Mouse (Mus musculus) stomach, embryonic 16.5 days (tissue): ENCODE results near the gene Hist1h2bg. TPM values are rescaled to one million over a fixed set of nuclear protein-coding genes. Genes with fewer than 3 reads are reported as not detected.
"Not testable (repeated sequence)": the region's sequence is repeated elsewhere in the genome, so short reads cannot be mapped to it uniquely, and the experiment has no call there.

Experiments
- ATAC-seq: fragments of 200-750 bp; cut with Nextera tagmentation; 2 replicates; pipeline ENCODE4 v1.8.0; 2017; ENCODE audit warnings: moderate number of reproducible peaks, moderate TSS enrichment; ENCODE audit not compliant: insufficient read depth, low FRiP score
- H3K27ac ChIP-seq: fragments of 300-500 bp; sonication (generic); 2 replicates; pipeline ENCODE4 v1.5.1; 2014; ENCODE audit warnings: low read length
- H3K27me3 ChIP-seq: fragments of 300-500 bp; sonication (generic); 2 replicates; pipeline ENCODE4 v1.6.1; 2014; ENCODE audit warnings: low read length, control low read depth, mixed read lengths; ENCODE audit not compliant: control insufficient read depth, insufficient read depth
- H3K36me3 ChIP-seq: fragments of 300-500 bp; sonication (generic); 2 replicates; pipeline ENCODE4 v1.6.1; 2014; ENCODE audit warnings: low read length; ENCODE audit not compliant: control insufficient read depth, insufficient read depth
- H3K4me1 ChIP-seq: fragments of 300-500 bp; sonication (generic); 2 replicates; pipeline ENCODE4 v1.6.1; 2014; ENCODE audit warnings: low read length, control low read depth, mixed read lengths; ENCODE audit not compliant: control insufficient read depth, insufficient read depth
- H3K4me2 ChIP-seq: fragments of 300-500 bp; sonication (generic); 2 replicates; pipeline ENCODE4 v1.6.1; 2014; ENCODE audit warnings: low read depth, low read length, mixed read lengths
- H3K4me3 ChIP-seq: fragments of 300-500 bp; sonication (generic); replicated peaks from 2 replicates; pipeline ENCODE4 v1.5.1; 2014; ENCODE audit warnings: mild to moderate bottlenecking, low read length
- H3K9ac ChIP-seq: fragments of 300-500 bp; sonication (generic); 2 replicates; pipeline ENCODE4 v1.6.1; 2014; ENCODE audit warnings: low read length
- H3K9me3 ChIP-seq: fragments of 300-500 bp; sonication (generic); replicated peaks from 2 replicates; pipeline ENCODE4 v1.6.1; 2016; ENCODE audit warnings: low read length, control low read depth; ENCODE audit not compliant: control insufficient read depth
- WGBS: fragments of 180-500 bp; shearing (Covaris S2); extraction: QIAGEN DNeasy Blood & Tissue Kit; methylation state at CpG from one replicate; pipeline ENCODE4 v1.1.7; 2014; 5-methylcytosine and 5-hydroxymethylcytosine counted together
- polyA plus RNA-seq: library from polyadenylated mRNA; unstranded; fragments of >200 nt; fragmentation: Nextera tagmentation; extraction: Ambion mirVana; gene quantifications from 2 replicates; pipeline ENCODE4 v1.2.1, GENCODE M21; 2015

Gene Hist1h2bg
- polyA plus RNA-seq, 1 experiment from 2014 or later, result 16.8 TPM

- Histone ChIP-seq H3K27me3 (no peaks in the 10 kb centered on the region), H3K4me1 (peaks cover 32% of the 10 kb centered on the region), H3K9me3 (no peaks in the 10 kb centered on the region), H3K4me2 (peak overlapping the region; percentile 78), H3K27ac (peak overlapping the region; percentile 90), H3K36me3 (no peaks in the 10 kb centered on the region), H3K9ac (peak overlapping the region; percentile 64), H3K4me3 (peak overlapping the region; percentile 52)
- no peak for ATAC-seq
- 24% methylated on average over 6 of the region's 6 CpGs for WGBS
Observed at GRCm38 (mm10) chr13:23576906-23577639, 5.9 kb downstream of the Hist1h2bg start.

GRCm38 (mm10) chr13:23577835-23578234, 6.6 kb downstream of the Hist1h2bg start:
- Histone ChIP-seq H3K9ac (no peak overlapping the region), H3K27ac (no peak overlapping the region), H3K4me1 (peaks cover 33% of the 10 kb centered on the region), H3K36me3 (no peaks in the 10 kb centered on the region), H3K9me3 (no peaks in the 10 kb centered on the region), H3K4me2 (no peak overlapping the region), H3K27me3 (no peaks in the 10 kb centered on the region), H3K4me3 (no peak overlapping the region)
- no peak for ATAC-seq
- WGBS, result 96% methylated on average over 1 of the region's 1 CpGs

- no peaks in the 10 kb centered on the region for H3K9me3 ChIP-seq
- under 1% methylated on average over 43 of the region's 43 CpGs for WGBS
- H3K4me2 ChIP-seq, result peak within 1 kb of the TSS; percentile 83
- H3K4me1 ChIP-seq, result peaks cover 36% of the 10 kb centered on the region
- no peaks in the 10 kb centered on the region for H3K27me3 ChIP-seq
- peak within 1 kb of the TSS; percentile 86 for H3K27ac ChIP-seq
- peak within 1 kb of the TSS; percentile 58 for H3K4me3 ChIP-seq
- peak; percentile 90 for ATAC-seq
- no peaks in the 10 kb centered on the region for H3K36me3 ChIP-seq
- H3K9ac ChIP-seq, result peak within 1 kb of the TSS; percentile 70
Observed at GRCm38 (mm10) chr13:23581408-23582218, 10.4 kb downstream of the Hist1h2bg start, which contains the start of gene Hist1h4d. TSS of gene Hist1h4d (plus strand) at chr13:23581598.

GRCm38 (mm10) chr13:23582219-23583056, 11.2 kb downstream of the Hist1h2bg start:
- ATAC-seq, result no peak
- 12% methylated on average over 6 of the region's 6 CpGs for WGBS

GRCm38 (mm10) chr13:23583387-23584068, 12.3 kb downstream of the Hist1h2bg start:
- no peaks in the 10 kb centered on the region for H3K36me3 ChIP-seq
- no peaks in the 10 kb centered on the region for H3K27me3 ChIP-seq
- no peaks in the 10 kb centered on the region for H3K9me3 ChIP-seq
- peak overlapping the region; percentile 68 for H3K27ac ChIP-seq
- H3K4me2 ChIP-seq, result no peak overlapping the region
- ATAC-seq, result no peak
- no peak overlapping the region for H3K4me3 ChIP-seq
- no peak overlapping the region for H3K9ac ChIP-seq
- peaks cover 32% of the 10 kb centered on the region for H3K4me1 ChIP-seq

More at GRCm38 (mm10) chr13:23582219-23583056, 11.2 kb downstream of the Hist1h2bg start:
- H3K9ac ChIP-seq, result peak overlapping the region; percentile 70
- peak overlapping the region; percentile 83 for H3K4me2 ChIP-seq
- no peaks in the 10 kb centered on the region for H3K9me3 ChIP-seq
- peaks cover 32% of the 10 kb centered on the region for H3K4me1 ChIP-seq
- H3K27ac ChIP-seq, result peak overlapping the region; percentile 86
- no peaks in the 10 kb centered on the region for H3K36me3 ChIP-seq
- no peaks in the 10 kb centered on the region for H3K27me3 ChIP-seq
- H3K4me3 ChIP-seq, result peak overlapping the region; percentile 58

- ATAC-seq, result no peak
Observed at GRCm38 (mm10) chr13:23584331-23584730, 13.1 kb downstream of the Hist1h2bg start.

GRCm38 (mm10) chr13:23585029-23585441, 13.8 kb downstream of the Hist1h2bg start:
- H3K4me3 ChIP-seq, result peak overlapping the region; percentile 49
- H3K9me3 ChIP-seq, result no peaks in the 10 kb centered on the region
- no peaks in the 10 kb centered on the region for H3K27me3 ChIP-seq
- H3K36me3 ChIP-seq, result no peaks in the 10 kb centered on the region
- H3K4me2 ChIP-seq, result peak overlapping the region; percentile 85
- peak overlapping the region; percentile 71 for H3K9ac ChIP-seq
- H3K4me1 ChIP-seq, result peaks cover 32% of the 10 kb centered on the region
- H3K27ac ChIP-seq, result peak overlapping the region; percentile 97
- ATAC-seq, result no peak
- WGBS, result under 1% methylated on average over 21 of the region's 21 CpGs

More at GRCm38 (mm10) chr13:23584331-23584730, 13.1 kb downstream of the Hist1h2bg start:
- Histone ChIP-seq H3K36me3 (no peaks in the 10 kb centered on the region), H3K4me2 (peak overlapping the region; percentile 85), H3K9ac (peak overlapping the region; percentile 59), H3K4me3 (peak overlapping the region; percentile 49), H3K27me3 (no peaks in the 10 kb centered on the region), H3K9me3 (no peaks in the 10 kb centered on the region), H3K4me1 (peaks cover 32% of the 10 kb centered on the region), H3K27ac (peak overlapping the region; percentile 97)

GRCm38 (mm10) chr13:23585442-23586098, 14.4 kb downstream of the Hist1h2bg start:
- peak overlapping the region; percentile 71 for H3K9ac ChIP-seq
- under 1% methylated on average over 28 of the region's 36 CpGs for WGBS
- H3K4me3 ChIP-seq, result peak overlapping the region; percentile 49
- H3K27ac ChIP-seq, result peak overlapping the region; percentile 97
- H3K9me3 ChIP-seq, H3K27me3 ChIP-seq, H3K36me3 ChIP-seq: not testable (repeated sequence)
- H3K4me1 ChIP-seq, result peaks cover 32% of the 10 kb centered on the region
- ATAC-seq, result peak; percentile 87
- peak overlapping the region; percentile 85 for H3K4me2 ChIP-seq
